Mouse (Mus musculus): Measurements from ENCODE around the gene Hyal2.

Hyal2 gene

GRCm38 (mm10) chr9:107590773-107591060 lies 23.0 kb downstream of the Hyal2 start:
- DNase-seq (ENCODE audit: low spot score) = no peak

GRCm38 (mm10) chr9:107593101-107593976 lies 25.6 kb downstream of the Hyal2 start:
- DNase-seq (ENCODE audit: low spot score) = no peak

GRCm38 (mm10) chr9:107594281-107595062 lies 26.7 kb downstream of the Hyal2 start:
- DNase-seq (ENCODE audit: low spot score) = no peak

- DNase-seq (ENCODE audit: low spot score) = no peak
Observed at GRCm38 (mm10) chr9:107596619-107597569, 29.1 kb downstream of the Hyal2 start.

- no peak for DNase-seq (ENCODE audit: low spot score)
Observed at GRCm38 (mm10) chr9:107598385-107598784, 30.6 kb downstream of the Hyal2 start.

GRCm38 (mm10) chr9:107599433-107599832 lies 31.7 kb downstream of the Hyal2 start:
- no peak for DNase-seq (ENCODE audit: low spot score)

- no peak for DNase-seq (ENCODE audit: low spot score)
Observed at GRCm38 (mm10) chr9:107599842-107600241, 32.1 kb downstream of the Hyal2 start.

GRCm38 (mm10) chr9:107600745-107601144 lies 33.0 kb downstream of the Hyal2 start:
- no peak for DNase-seq (ENCODE audit: low spot score)

GRCm38 (mm10) chr9:107601275-107601674 lies 33.5 kb downstream of the Hyal2 start:
- no peak for DNase-seq (ENCODE audit: low spot score)

GRCm38 (mm10) chr9:107602068-107602648 lies 34.4 kb downstream of the Hyal2 start:
- peak; percentile 81 for DNase-seq (ENCODE audit: low spot score)

- DNase-seq (ENCODE audit: low spot score) = no peak
Observed at GRCm38 (mm10) chr9:107603251-107603650, 35.5 kb downstream of the Hyal2 start.

- no peak for DNase-seq (ENCODE audit: low spot score)
Observed at GRCm38 (mm10) chr9:107605041-107605661, 37.4 kb downstream of the Hyal2 start.

- DNase-seq (ENCODE audit: low spot score) = no peak
Observed at GRCm38 (mm10) chr9:107606591-107606990, 38.8 kb downstream of the Hyal2 start.

- no peak for DNase-seq (ENCODE audit: low spot score)
Observed at GRCm38 (mm10) chr9:107607036-107607435, 39.3 kb downstream of the Hyal2 start.

- no peak for DNase-seq (ENCODE audit: low spot score)
Observed at GRCm38 (mm10) chr9:107607653-107608245, 40.0 kb downstream of the Hyal2 start.

GRCm38 (mm10) chr9:107608741-107609432 lies 41.1 kb downstream of the Hyal2 start, which contains the start of gene Sema3b:
TSS of gene Sema3b (minus strand) at chr9:107609229.
- no peak for DNase-seq (ENCODE audit: low spot score)

GRCm38 (mm10) chr9:107609433-107609830 lies 41.7 kb downstream of the Hyal2 start:
- no peak for DNase-seq (ENCODE audit: low spot score)

- no peak for DNase-seq (ENCODE audit: low spot score)
Observed at GRCm38 (mm10) chr9:107611456-107612190, 43.9 kb downstream of the Hyal2 start.

GRCm38 (mm10) chr9:107612191-107612944 lies 44.6 kb downstream of the Hyal2 start:
- DNase-seq (ENCODE audit: low spot score) = peak; percentile 94

Data from testis, postnatal 14 days (tissue).